Mouse (Mus musculus) forebrain, embryonic 10.5 days (tissue): ENCODE results near the gene Chil1. TPM values are rescaled to one million over a fixed set of nuclear protein-coding genes. Genes with fewer than 3 reads are reported as not detected.

Experiments used
- polyA plus RNA-seq: library from polyadenylated mRNA; unstranded; fragments of >200 nt; fragmentation: Nextera tagmentation; extraction: Ambion mirVana; gene quantifications from 2 replicates; pipeline ENCODE4 v1.2.1, GENCODE M21; 2016

Gene Chil1
- polyA plus RNA-seq, 1 experiment from 2014 or later = not detected

Other genes starting within 250 kb of the Chil1 start
- gene Fmod, start 144.9 kb upstream of the Chil1 start, polyA plus RNA-seq = 1.3 TPM in 2 replicates
- 64.6 and 68.6 TPM in 2 replicates for gene Btg2, start 103.1 kb upstream of the Chil1 start, polyA plus RNA-seq
- gene Chit1, start 70.9 kb upstream of the Chil1 start, polyA plus RNA-seq = not detected in 2 replicates
- gene Mybph, start 11.3 kb downstream of the Chil1 start, polyA plus RNA-seq = 0.46 and 0.65 TPM in 2 replicates
- 0.14 and 0.36 TPM in 2 replicates for gene Adora1, start 53.3 kb downstream of the Chil1 start, polyA plus RNA-seq
- gene Myog, start 107.8 kb downstream of the Chil1 start, polyA plus RNA-seq = not detected in 2 replicates
- 1.6 and 2.1 TPM in 2 replicates for gene Ppfia4, start 150.8 kb downstream of the Chil1 start, polyA plus RNA-seq
- 134 and 136 TPM in 2 replicates for gene Tmem183a, start 179.8 kb downstream of the Chil1 start, polyA plus RNA-seq
- gene 4933406M09Rik, start 203.8 kb downstream of the Chil1 start, polyA plus RNA-seq = not detected in 2 replicates
- 30.0 and 31.6 TPM in 2 replicates for gene Cyb5r1, start 223.4 kb downstream of the Chil1 start, polyA plus RNA-seq
- gene Adipor1, start 233.2 kb downstream of the Chil1 start, polyA plus RNA-seq = 70.5 and 71.1 TPM in 2 replicates